Mouse (Mus musculus) forebrain, embryonic 16.5 days (tissue): Measurements from ENCODE around the gene Nrsn2. TPM values are rescaled to one million over a fixed set of nuclear protein-coding genes. Genes with fewer than 3 reads are reported as not detected.

ENCODE experiments used
- ATAC-seq: fragments of 200-750 bp; cut with Nextera tagmentation; 2 replicates; pipeline ENCODE4 v1.8.0; 2017; ENCODE audit warnings: mild to moderate bottlenecking, moderate library complexity
- H3K27ac ChIP-seq: fragments of 300-500 bp; sonication (generic); 2 replicates; pipeline ENCODE4 v1.5.1; 2014; ENCODE audit warnings: low read length, control low read depth
- H3K27me3 ChIP-seq: fragments of 300-500 bp; sonication (generic); replicated peaks from 2 replicates; pipeline ENCODE4 v1.6.1; 2014; ENCODE audit warnings: low read length; ENCODE audit not compliant: control insufficient read depth, insufficient read depth
- H3K36me3 ChIP-seq: fragments of 300-500 bp; sonication (generic); 2 replicates; pipeline ENCODE4 v1.6.1; 2014; ENCODE audit not compliant: control insufficient read depth, insufficient read depth
- H3K4me1 ChIP-seq: fragments of 300-500 bp; sonication (generic); replicated peaks from 2 replicates; pipeline ENCODE4 v1.6.1; 2014; ENCODE audit warnings: low read length; ENCODE audit not compliant: control insufficient read depth, insufficient read depth
- H3K4me2 ChIP-seq: fragments of 300-500 bp; sonication (generic); 2 replicates; pipeline ENCODE4 v1.6.1; 2014; ENCODE audit warnings: mild to moderate bottlenecking, low read length, control low read depth
- H3K4me3 ChIP-seq: fragments of 300-500 bp; sonication (generic); replicated peaks from 2 replicates; pipeline ENCODE4 v1.5.1; 2014; ENCODE audit warnings: mild to moderate bottlenecking, low read length, control low read depth
- H3K9ac ChIP-seq: fragments of 300-500 bp; sonication (generic); replicated peaks from 2 replicates; pipeline ENCODE4 v1.6.1; 2014; ENCODE audit warnings: low read depth, low read length, control low read depth
- H3K9me3 ChIP-seq: fragments of 300-500 bp; sonication (generic); 2 replicates; pipeline ENCODE4 v1.6.1; 2016; ENCODE audit warnings: low read length; ENCODE audit not compliant: control insufficient read depth
- WGBS: fragments of 180-500 bp; shearing (Covaris S2); extraction: QIAGEN DNeasy Blood & Tissue Kit; methylation state at CpG from one replicate; pipeline ENCODE4 v1.1.7; 2014; 5-methylcytosine and 5-hydroxymethylcytosine counted together
- polyA plus RNA-seq: library from polyadenylated mRNA; unstranded; fragments of >200 nt; fragmentation: Nextera tagmentation; extraction: Ambion mirVana; gene quantifications from 2 replicates; pipeline ENCODE4 v1.2.1, GENCODE M21; 2015

The Nrsn2 gene
- polyA plus RNA-seq, 1 experiment from 2014 or later, result 22.6 TPM

- no peak overlapping the region for H3K27ac ChIP-seq
- peaks cover 2% of the 10 kb centered on the region for H3K27me3 ChIP-seq
- no peak overlapping the region for H3K9ac ChIP-seq
- H3K4me2 ChIP-seq, result no peak overlapping the region
- no peaks in the 10 kb centered on the region for H3K36me3 ChIP-seq
- H3K9me3 ChIP-seq, result no peaks in the 10 kb centered on the region
- WGBS, result 68% methylated on average over 2 of the region's 2 CpGs
- peaks cover 7% of the 10 kb centered on the region for H3K4me1 ChIP-seq
- no peak for ATAC-seq
- no peak overlapping the region for H3K4me3 ChIP-seq
These were observed 28.7 kb downstream of the Nrsn2 start for GRCm38 (mm10) chr2:152347722-152348121.

- H3K4me2 ChIP-seq, result no peak overlapping the region
- no peak overlapping the region for H3K4me3 ChIP-seq
- 56% methylated on average over 9 of the region's 9 CpGs for WGBS
- H3K9ac ChIP-seq, result no peak overlapping the region
- no peaks in the 10 kb centered on the region for H3K9me3 ChIP-seq
- no peak overlapping the region for H3K27ac ChIP-seq
- peaks cover 2% of the 10 kb centered on the region for H3K27me3 ChIP-seq
- H3K4me1 ChIP-seq, result peaks cover 7% of the 10 kb centered on the region
- no peak for ATAC-seq
- H3K36me3 ChIP-seq, result no peaks in the 10 kb centered on the region
These were observed 29.5 kb downstream of the Nrsn2 start for GRCm38 (mm10) chr2:152346776-152347465.

- Histone ChIP-seq H3K4me3 (no peak overlapping the region), H3K27me3 (peaks cover 2% of the 10 kb centered on the region), H3K36me3 (no peaks in the 10 kb centered on the region), H3K9ac (no peak overlapping the region), H3K9me3 (no peaks in the 10 kb centered on the region), H3K4me2 (no peak overlapping the region), H3K4me1 (peaks cover 7% of the 10 kb centered on the region), H3K27ac (no peak overlapping the region)
- no peak for ATAC-seq
- 67% methylated on average over 6 of the region's 6 CpGs for WGBS
These were observed 31.0 kb downstream of the Nrsn2 start for GRCm38 (mm10) chr2:152345393-152345792.

GRCm38 (mm10) chr2:152344909-152345308, 31.5 kb downstream of the Nrsn2 start:
- peaks cover 7% of the 10 kb centered on the region for H3K4me1 ChIP-seq
- no peak for ATAC-seq
- no peak overlapping the region for H3K27ac ChIP-seq
- H3K27me3 ChIP-seq, result peaks cover 2% of the 10 kb centered on the region
- H3K36me3 ChIP-seq, result no peaks in the 10 kb centered on the region
- no peak overlapping the region for H3K4me3 ChIP-seq
- WGBS, result 67% methylated on average over 5 of the region's 5 CpGs
- no peak overlapping the region for H3K4me2 ChIP-seq
- no peaks in the 10 kb centered on the region for H3K9me3 ChIP-seq
- H3K9ac ChIP-seq, result no peak overlapping the region

GRCm38 (mm10) chr2:152344361-152344760, 32.1 kb downstream of the Nrsn2 start:
- 10% methylated on average over 10 of the region's 10 CpGs for WGBS
- H3K4me3 ChIP-seq, result peak overlapping the region; percentile 57
- peaks cover 2% of the 10 kb centered on the region for H3K27me3 ChIP-seq
- peak overlapping the region; percentile 84 for H3K4me2 ChIP-seq
- peak; percentile 21 for ATAC-seq
- H3K9me3 ChIP-seq, result no peaks in the 10 kb centered on the region
- H3K4me1 ChIP-seq, result peaks cover 7% of the 10 kb centered on the region
- peak overlapping the region; percentile 61 for H3K9ac ChIP-seq
- H3K27ac ChIP-seq, result no peak overlapping the region
- H3K36me3 ChIP-seq, result no peaks in the 10 kb centered on the region

- peak; percentile 80 for ATAC-seq
- H3K36me3 ChIP-seq, result no peaks in the 10 kb centered on the region
- under 1% methylated on average over 47 of the region's 52 CpGs for WGBS
- no peak within 1 kb of the TSS for H3K27ac ChIP-seq
- H3K4me2 ChIP-seq, result peak within 1 kb of the TSS; percentile 84
- H3K9ac ChIP-seq, result peak within 1 kb of the TSS; percentile 61
- H3K9me3 ChIP-seq, result no peaks in the 10 kb centered on the region
- peak within 1 kb of the TSS; percentile 57 for H3K4me3 ChIP-seq
- peaks cover 2% of the 10 kb centered on the region for H3K27me3 ChIP-seq
- H3K4me1 ChIP-seq, result peaks cover 7% of the 10 kb centered on the region
These were observed 32.9 kb downstream of the Nrsn2 start, which contains the start of gene Trib3 for GRCm38 (mm10) chr2:152343329-152344213. Trib3 (minus strand) TSS chr2:152344032.

GRCm38 (mm10) chr2:152339631-152340179, 36.7 kb downstream of the Nrsn2 start:
- no peak overlapping the region for H3K27ac ChIP-seq
- no peaks in the 10 kb centered on the region for H3K36me3 ChIP-seq
- H3K27me3 ChIP-seq, result no peaks in the 10 kb centered on the region; the same call in 1 of the 2 replicates
- H3K4me2 ChIP-seq, result no peak overlapping the region
- no peak overlapping the region for H3K4me3 ChIP-seq
- peaks cover 7% of the 10 kb centered on the region for H3K4me1 ChIP-seq
- H3K9ac ChIP-seq, result no peak overlapping the region
- H3K9me3 ChIP-seq, result no peaks in the 10 kb centered on the region
- 86% methylated on average over 22 of the region's 22 CpGs for WGBS
- no peak for ATAC-seq

- Histone ChIP-seq H3K27ac (no peak overlapping the region), H3K4me1 (0 out of 2 replicates have a peak, but pooled peaks cover 1% of the 10 kb centered on the region), H3K9ac (no peak overlapping the region), H3K4me3 (no peak overlapping the region), H3K9me3 (no peaks in the 10 kb centered on the region), H3K27me3 (peaks cover 3% of the 10 kb centered on the region; the same call in 1 of the 2 replicates), H3K36me3 (no peaks in the 10 kb centered on the region), H3K4me2 (no peak overlapping the region)
- WGBS, result 82% methylated on average over 13 of the region's 13 CpGs
- ATAC-seq, result no peak
These were observed 38.1 kb downstream of the Nrsn2 start for GRCm38 (mm10) chr2:152338319-152338718.

- Histone ChIP-seq H3K4me2 (no peak overlapping the region), H3K4me3 (no peak overlapping the region), H3K9ac (no peak overlapping the region), H3K27ac (no peak overlapping the region), H3K36me3 (no peaks in the 10 kb centered on the region), H3K9me3 (no peaks in the 10 kb centered on the region), H3K4me1 (no peaks in the 10 kb centered on the region), H3K27me3 (peaks cover 3% of the 10 kb centered on the region; the same call in 1 of the 2 replicates)
- no peak for ATAC-seq
- 88% methylated on average over 11 of the region's 11 CpGs for WGBS
These were observed 38.7 kb downstream of the Nrsn2 start for GRCm38 (mm10) chr2:152337591-152338212.
